Mouse (Mus musculus): ENCODE data around the gene Unc50. TPM values are rescaled to one million over a fixed set of nuclear protein-coding genes. Genes with fewer than 3 reads are reported as not detected.

Gene Unc50
- polyA plus RNA-seq, 1 experiment from 2014 or later: 127 TPM

GRCm38 (mm10) chr1:37478416-37478815, 48.5 kb downstream of the Unc50 start:
- Histone ChIP-seq H3K27me3 (replicated peaks; ENCODE audit: control insufficient read depth, insufficient read depth, low read length) (no peaks in the 10 kb centered on the region), H3K9ac (ENCODE audit: low read depth, low read length) (no peak overlapping the region), H3K36me3 (ENCODE audit: control insufficient read depth, insufficient read depth, low read length) (no peaks in the 10 kb centered on the region), H3K27ac (ENCODE audit: low read depth, low read length) (no peak overlapping the region), H3K9me3 (ENCODE audit: control insufficient read depth, low read length) (no peaks in the 10 kb centered on the region), H3K4me2 (ENCODE audit: low read length) (no peak overlapping the region; the same call in 1 of the 2 replicates), H3K4me1 (ENCODE audit: control insufficient read depth, insufficient read depth, low read depth, low read length) (no peaks in the 10 kb centered on the region; the same call in 1 of the 2 replicates), H3K4me3 (ENCODE audit: low read length) (no peak overlapping the region)
- 70% methylated on average over 7 of the region's 7 CpGs for WGBS
- ATAC-seq: no peak

- Histone ChIP-seq H3K4me1 (ENCODE audit: control insufficient read depth, insufficient read depth, low read depth, low read length) (no peaks in the 10 kb centered on the region; the same call in 1 of the 2 replicates), H3K9me3 (ENCODE audit: control insufficient read depth, low read length) (no peaks in the 10 kb centered on the region), H3K4me3 (ENCODE audit: low read length) (no peak overlapping the region), H3K27me3 (replicated peaks; ENCODE audit: control insufficient read depth, insufficient read depth, low read length) (no peaks in the 10 kb centered on the region), H3K4me2 (ENCODE audit: low read length) (no peak overlapping the region), H3K36me3 (ENCODE audit: control insufficient read depth, insufficient read depth, low read length) (no peaks in the 10 kb centered on the region), H3K9ac (ENCODE audit: low read depth, low read length) (no peak overlapping the region), H3K27ac (ENCODE audit: low read depth, low read length) (no peak overlapping the region)
- no peak for ATAC-seq
- WGBS: 72% methylated on average over 9 of the region's 9 CpGs
These were observed 49.1 kb downstream of the Unc50 start for GRCm38 (mm10) chr1:37479074-37479473.

- no peak for ATAC-seq
- Histone ChIP-seq H3K4me1 (ENCODE audit: control insufficient read depth, insufficient read depth, low read depth, low read length) (no peaks in the 10 kb centered on the region; the same call in 1 of the 2 replicates), H3K4me3 (ENCODE audit: low read length) (no peak overlapping the region), H3K9ac (ENCODE audit: low read depth, low read length) (no peak overlapping the region), H3K27me3 (replicated peaks; ENCODE audit: control insufficient read depth, insufficient read depth, low read length) (no peaks in the 10 kb centered on the region), H3K36me3 (ENCODE audit: control insufficient read depth, insufficient read depth, low read length) (no peaks in the 10 kb centered on the region), H3K4me2 (ENCODE audit: low read length) (no peak overlapping the region), H3K27ac (ENCODE audit: low read depth, low read length) (no peak overlapping the region), H3K9me3 (ENCODE audit: control insufficient read depth, low read length) (no peaks in the 10 kb centered on the region)
- 89% methylated on average over 8 of the region's 8 CpGs for WGBS
These were observed 49.8 kb downstream of the Unc50 start for GRCm38 (mm10) chr1:37479759-37480158.

- H3K4me1 ChIP-seq (ENCODE audit: control insufficient read depth, insufficient read depth, low read depth, low read length): no peaks in the 10 kb centered on the region; the same call in 1 of the 2 replicates
- 92% methylated on average over 6 of the region's 6 CpGs for WGBS
These were observed 50.8 kb downstream of the Unc50 start for GRCm38 (mm10) chr1:37480731-37481130.

GRCm38 (mm10) chr1:37481331-37481730, 51.4 kb downstream of the Unc50 start:
- WGBS: 96% methylated on average over 2 of the region's 2 CpGs
- ATAC-seq: no peak

More at GRCm38 (mm10) chr1:37480731-37481130, 50.8 kb downstream of the Unc50 start:
- Histone ChIP-seq H3K9me3 (ENCODE audit: control insufficient read depth, low read length) (no peaks in the 10 kb centered on the region), H3K4me2 (ENCODE audit: low read length) (no peak overlapping the region), H3K27ac (ENCODE audit: low read depth, low read length) (no peak overlapping the region), H3K36me3 (ENCODE audit: control insufficient read depth, insufficient read depth, low read length) (no peaks in the 10 kb centered on the region), H3K9ac (ENCODE audit: low read depth, low read length) (no peak overlapping the region), H3K4me3 (ENCODE audit: low read length) (no peak overlapping the region), H3K27me3 (replicated peaks; ENCODE audit: control insufficient read depth, insufficient read depth, low read length) (no peaks in the 10 kb centered on the region)
- ATAC-seq: no peak

GRCm38 (mm10) chr1:37484612-37485011, 54.7 kb downstream of the Unc50 start:
- no peaks in the 10 kb centered on the region for H3K27me3 ChIP-seq (replicated peaks; ENCODE audit: control insufficient read depth, insufficient read depth, low read length)
- peaks cover 5% of the 10 kb centered on the region; the same call in 1 of the 2 replicates for H3K36me3 ChIP-seq (ENCODE audit: control insufficient read depth, insufficient read depth, low read length)
- H3K27ac ChIP-seq (ENCODE audit: low read depth, low read length): no peak overlapping the region
- H3K9ac ChIP-seq (ENCODE audit: low read depth, low read length): no peak overlapping the region
- no peak overlapping the region for H3K4me2 ChIP-seq (ENCODE audit: low read length)
- no peaks in the 10 kb centered on the region for H3K4me1 ChIP-seq (ENCODE audit: control insufficient read depth, insufficient read depth, low read depth, low read length)
- WGBS: 91% methylated on average over 4 of the region's 4 CpGs
- ATAC-seq: no peak
- H3K4me3 ChIP-seq (ENCODE audit: low read length): no peak overlapping the region
- no peaks in the 10 kb centered on the region for H3K9me3 ChIP-seq (ENCODE audit: control insufficient read depth, low read length)

More at GRCm38 (mm10) chr1:37481331-37481730, 51.4 kb downstream of the Unc50 start:
- Histone ChIP-seq H3K36me3 (ENCODE audit: control insufficient read depth, insufficient read depth, low read length) (no peaks in the 10 kb centered on the region), H3K4me3 (ENCODE audit: low read length) (no peak overlapping the region), H3K9ac (ENCODE audit: low read depth, low read length) (no peak overlapping the region), H3K27me3 (replicated peaks; ENCODE audit: control insufficient read depth, insufficient read depth, low read length) (no peaks in the 10 kb centered on the region), H3K4me1 (ENCODE audit: control insufficient read depth, insufficient read depth, low read depth, low read length) (no peaks in the 10 kb centered on the region; the same call in 1 of the 2 replicates), H3K27ac (ENCODE audit: low read depth, low read length) (no peak overlapping the region), H3K9me3 (ENCODE audit: control insufficient read depth, low read length) (no peaks in the 10 kb centered on the region), H3K4me2 (ENCODE audit: low read length) (no peak overlapping the region)

GRCm38 (mm10) chr1:37486439-37486838, 56.5 kb downstream of the Unc50 start:
- no peaks in the 10 kb centered on the region for H3K9me3 ChIP-seq (ENCODE audit: control insufficient read depth, low read length)
- whole genome bisulfite sequencing: 89% methylated on average over 1 of the region's 1 CpGs
- no peak overlapping the region for H3K9ac ChIP-seq (ENCODE audit: low read depth, low read length)
- H3K4me3 ChIP-seq (ENCODE audit: low read length): no peak overlapping the region
- H3K27ac ChIP-seq (ENCODE audit: low read depth, low read length): no peak overlapping the region
- H3K36me3 ChIP-seq (ENCODE audit: control insufficient read depth, insufficient read depth, low read length): peaks cover 5% of the 10 kb centered on the region; the same call in 1 of the 2 replicates
- no peaks in the 10 kb centered on the region for H3K4me1 ChIP-seq (ENCODE audit: control insufficient read depth, insufficient read depth, low read depth, low read length)
- no peaks in the 10 kb centered on the region for H3K27me3 ChIP-seq (replicated peaks; ENCODE audit: control insufficient read depth, insufficient read depth, low read length)
- ATAC-seq: no peak
- no peak overlapping the region for H3K4me2 ChIP-seq (ENCODE audit: low read length)

- Histone ChIP-seq H3K9ac (ENCODE audit: low read depth, low read length) (no peak overlapping the region), H3K36me3 (ENCODE audit: control insufficient read depth, insufficient read depth, low read length) (peaks cover 5% of the 10 kb centered on the region; the same call in 1 of the 2 replicates), H3K4me1 (ENCODE audit: control insufficient read depth, insufficient read depth, low read depth, low read length) (no peaks in the 10 kb centered on the region), H3K4me2 (ENCODE audit: low read length) (no peak overlapping the region), H3K9me3 (ENCODE audit: control insufficient read depth, low read length) (no peaks in the 10 kb centered on the region), H3K27me3 (replicated peaks; ENCODE audit: control insufficient read depth, insufficient read depth, low read length) (no peaks in the 10 kb centered on the region), H3K4me3 (ENCODE audit: low read length) (no peak overlapping the region), H3K27ac (ENCODE audit: low read depth, low read length) (no peak overlapping the region)
- WGBS: 79% methylated on average over 3 of the region's 3 CpGs
- ATAC-seq: no peak
These were observed 57.1 kb downstream of the Unc50 start for GRCm38 (mm10) chr1:37486994-37487393.

GRCm38 (mm10) chr1:37488531-37488930, 58.6 kb downstream of the Unc50 start:
- no peak for ATAC-seq
- Histone ChIP-seq H3K4me3 (ENCODE audit: low read length) (no peak overlapping the region), H3K27ac (ENCODE audit: low read depth, low read length) (no peak overlapping the region), H3K4me1 (ENCODE audit: control insufficient read depth, insufficient read depth, low read depth, low read length) (no peaks in the 10 kb centered on the region), H3K4me2 (ENCODE audit: low read length) (no peak overlapping the region), H3K9ac (ENCODE audit: low read depth, low read length) (no peak overlapping the region), H3K9me3 (ENCODE audit: control insufficient read depth, low read length) (no peaks in the 10 kb centered on the region), H3K27me3 (replicated peaks; ENCODE audit: control insufficient read depth, insufficient read depth, low read length) (no peaks in the 10 kb centered on the region), H3K36me3 (ENCODE audit: control insufficient read depth, insufficient read depth, low read length) (peaks cover 5% of the 10 kb centered on the region; the same call in 1 of the 2 replicates)
- WGBS: 84% methylated on average over 12 of the region's 12 CpGs
